Mouse (Mus musculus): Measurements from ENCODE around the gene Cflar.

Gene Cflar

GRCm38 (mm10) chr1:58725767-58726166 lies 14.5 kb downstream of the Cflar start:
- in situ Hi-C loops (cut with MboI, MseI), result no loop called here

GRCm38 (mm10) chr1:58727019-58727746 lies 15.9 kb downstream of the Cflar start:
- in situ Hi-C loops (cut with MboI, MseI), result no loop called here

GRCm38 (mm10) chr1:58727747-58728589 lies 16.7 kb downstream of the Cflar start:
- in situ Hi-C loops (cut with MboI, MseI), result no loop called here

- in situ Hi-C loops (cut with MboI, MseI), result no loop called here
Observed at GRCm38 (mm10) chr1:58728590-58728868, 17.2 kb downstream of the Cflar start.

- in situ Hi-C loops (cut with MboI, MseI), result no loop called here
Observed at GRCm38 (mm10) chr1:58733636-58734035, 22.3 kb downstream of the Cflar start.

GRCm38 (mm10) chr1:58734043-58734920 lies 23.0 kb downstream of the Cflar start:
- in situ Hi-C loops (cut with MboI, MseI), result no loop called here

- in situ Hi-C loops (cut with MboI, MseI), result no loop called here
Observed at GRCm38 (mm10) chr1:58735962-58736361, 24.7 kb downstream of the Cflar start.

- in situ Hi-C loops (cut with MboI, MseI), result no loop called here
Observed at GRCm38 (mm10) chr1:58736968-58737367, 25.7 kb downstream of the Cflar start.

- in situ Hi-C loops (cut with MboI, MseI), result no loop called here
Observed at GRCm38 (mm10) chr1:58739529-58739928, 28.2 kb downstream of the Cflar start.

- in situ Hi-C loops (cut with MboI, MseI), result loop anchor here in 1 of 2 experiments (5.0 kb wide), 1 partner anchor 90 kb away; no protein-coding TSS in a partner anchor
Observed at GRCm38 (mm10) chr1:58742571-58743021, 31.3 kb downstream of the Cflar start.

- in situ Hi-C loops (cut with MboI, MseI), result loop anchor here in 1 of 2 experiments (5.0 kb wide), 1 partner anchor 91 kb away; no protein-coding TSS in a partner anchor
Observed at GRCm38 (mm10) chr1:58743252-58743651, 31.9 kb downstream of the Cflar start.

GRCm38 (mm10) chr1:58744645-58745044 lies 33.3 kb downstream of the Cflar start:
- in situ Hi-C loops (cut with MboI, MseI), result loop anchor here in 1 of 2 experiments (5.0 kb wide), 1 partner anchor 92 kb away; no protein-coding TSS in a partner anchor

- in situ Hi-C loops (cut with MboI, MseI), result no loop called here
Observed at GRCm38 (mm10) chr1:58746880-58747279, 35.6 kb downstream of the Cflar start.

- in situ Hi-C loops (cut with MboI, MseI), result no loop called here
Observed at GRCm38 (mm10) chr1:58759451-58759850, 48.1 kb downstream of the Cflar start.

- in situ Hi-C loops (cut with MboI, MseI), result loop anchor here in 1 of 2 experiments (5.0 kb wide), 2 partner anchors 77 to 477 kb away; partner anchors contain the start of gene Als2
Observed at GRCm38 (mm10) chr1:58760581-58760980, 49.3 kb downstream of the Cflar start.

- in situ Hi-C loops (cut with MboI, MseI), result loop anchor here in 1 of 2 experiments (5.0 kb wide), 2 partner anchors 76 to 476 kb away; partner anchors contain the start of gene Als2
Observed at GRCm38 (mm10) chr1:58761391-58762275, 50.3 kb downstream of the Cflar start.

GRCm38 (mm10) chr1:58762576-58762975 lies 51.3 kb downstream of the Cflar start:
- in situ Hi-C loops (cut with MboI, MseI), result loop anchor here in 1 of 2 experiments (5.0 kb wide), 2 partner anchors 75 to 475 kb away; partner anchors contain the start of gene Als2

- in situ Hi-C loops (cut with MboI, MseI), result loop anchor here in 1 of 2 experiments (5.0 kb wide), 1 partner anchor 131 kb away; no protein-coding TSS in a partner anchor
Observed at GRCm38 (mm10) chr1:58766446-58766845, 55.1 kb downstream of the Cflar start.

GRCm38 (mm10) chr1:58769136-58769535 lies 57.8 kb downstream of the Cflar start:
- in situ Hi-C loops (cut with MboI, MseI), result loop anchor here in 1 of 2 experiments (5.0 kb wide), 1 partner anchor 128 kb away; no protein-coding TSS in a partner anchor

GRCm38 (mm10) chr1:58769701-58770100 lies 58.4 kb downstream of the Cflar start:
- in situ Hi-C loops (cut with MboI, MseI), result loop anchor here (5.0 to 10.0 kb wide), 3 partner anchors 128 to 375 kb away; no protein-coding TSS in a partner anchor

Measured in T-helper 17 cell (primary cell).